Mouse (Mus musculus) limb, embryonic 13.5 days (tissue): ENCODE data around the gene Acsbg2. TPM values are rescaled to one million over a fixed set of nuclear protein-coding genes. Genes with fewer than 3 reads are reported as not detected.

ENCODE experiments used
- ATAC-seq: fragments of 200-750 bp; cut with Nextera tagmentation; 2 replicates; pipeline ENCODE4 v1.8.0; 2017; ENCODE audit warnings: low read depth, moderate number of reproducible peaks, moderate TSS enrichment; ENCODE audit not compliant: low FRiP score
- H3K27ac ChIP-seq: fragments of 300-500 bp; sonication (generic); 2 replicates; pipeline ENCODE4 v1.5.1; 2015; ENCODE audit warnings: inconsistent platforms, mild to moderate bottlenecking, moderate library complexity
- H3K27me3 ChIP-seq: fragments of 300-500 bp; sonication (generic); 2 replicates; pipeline ENCODE4 v1.6.1; 2015; ENCODE audit warnings: mild to moderate bottlenecking, inconsistent platforms
- H3K36me3 ChIP-seq: fragments of 300-500 bp; sonication (generic); 2 replicates; pipeline ENCODE4 v1.6.1; 2015; ENCODE audit warnings: inconsistent platforms, mild to moderate bottlenecking, moderate library complexity
- H3K4me1 ChIP-seq: fragments of 300-500 bp; sonication (generic); 2 replicates; pipeline ENCODE4 v1.6.1; 2015; ENCODE audit warnings: inconsistent platforms
- H3K4me2 ChIP-seq: fragments of 300-500 bp; sonication (generic); replicated peaks from 2 replicates; pipeline ENCODE4 v1.6.1; 2015; ENCODE audit warnings: inconsistent platforms, mild to moderate bottlenecking, moderate library complexity
- H3K4me3 ChIP-seq: fragments of 300-500 bp; sonication (generic); 2 replicates; pipeline ENCODE4 v1.5.1; 2015; ENCODE audit warnings: moderate library complexity, mild to moderate bottlenecking, inconsistent platforms
- H3K9ac ChIP-seq: fragments of 300-500 bp; sonication (generic); 2 replicates; pipeline ENCODE4 v1.6.1; 2015; ENCODE audit warnings: mild to moderate bottlenecking, inconsistent platforms
- H3K9me3 ChIP-seq: fragments of 300-500 bp; sonication (generic); 2 replicates; pipeline ENCODE4 v1.6.1; 2016; ENCODE audit warnings: inconsistent platforms
- WGBS: fragments of 180-500 bp; shearing (Covaris S2); methylation state at CpG from one replicate; pipeline ENCODE4 v1.1.7; 2015; 5-methylcytosine and 5-hydroxymethylcytosine counted together
- polyA plus RNA-seq: library from polyadenylated mRNA; unstranded; fragments of >200 nt; fragmentation: Nextera tagmentation; extraction: Ambion mirVana; gene quantifications from 2 replicates; pipeline ENCODE4 v1.2.1, GENCODE M21; 2015

The Acsbg2 gene
- polyA plus RNA-seq, 1 experiment from 2014 or later = not detected

GRCm38 (mm10) chr17:56890018-56890417, 15.8 kb upstream of the Acsbg2 start:
- Histone ChIP-seq H3K27me3 (no peaks in the 10 kb centered on the region), H3K4me1 (no peaks in the 10 kb centered on the region; the same call in 1 of the 2 replicates), H3K4me3 (no peak overlapping the region), H3K27ac (no peak overlapping the region), H3K4me2 (no peak overlapping the region), H3K36me3 (peaks cover 67% of the 10 kb centered on the region), H3K9me3 (peaks cover 13% of the 10 kb centered on the region), H3K9ac (no peak overlapping the region)
- 92% methylated on average over 2 of the region's 2 CpGs for WGBS
- no peak for ATAC-seq

DNA sequence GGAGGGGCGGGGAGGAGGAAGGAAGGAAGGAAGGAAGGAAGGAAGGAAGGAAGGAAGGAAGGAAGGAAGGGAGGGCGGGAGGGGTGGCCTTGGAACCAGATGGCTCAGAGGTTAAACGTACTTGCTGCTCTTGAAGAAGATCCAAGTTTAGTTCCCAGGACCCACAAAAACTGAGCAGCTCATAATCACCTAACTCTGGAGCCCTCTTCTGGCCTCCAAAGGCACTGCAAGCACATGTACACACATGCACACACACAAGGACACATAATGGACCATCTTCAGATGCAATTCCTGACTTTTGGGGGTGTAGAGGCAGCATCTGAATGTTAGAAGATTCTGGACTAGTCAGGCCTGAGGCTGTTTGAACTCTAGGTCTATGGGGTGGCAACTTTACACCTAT, 13.8 kb upstream of the Acsbg2 start:
- Histone ChIP-seq H3K27ac (no peak overlapping the region), H3K9me3 (peaks cover 13% of the 10 kb centered on the region), H3K36me3 (peaks cover 47% of the 10 kb centered on the region), H3K4me3 (no peak overlapping the region), H3K27me3 (no peaks in the 10 kb centered on the region), H3K9ac (no peak overlapping the region), H3K4me1 (no peaks in the 10 kb centered on the region; the same call in 1 of the 2 replicates), H3K4me2 (no peak overlapping the region)
- no peak for ATAC-seq
- 90% methylated on average over 2 of the region's 3 CpGs for WGBS

DNA sequence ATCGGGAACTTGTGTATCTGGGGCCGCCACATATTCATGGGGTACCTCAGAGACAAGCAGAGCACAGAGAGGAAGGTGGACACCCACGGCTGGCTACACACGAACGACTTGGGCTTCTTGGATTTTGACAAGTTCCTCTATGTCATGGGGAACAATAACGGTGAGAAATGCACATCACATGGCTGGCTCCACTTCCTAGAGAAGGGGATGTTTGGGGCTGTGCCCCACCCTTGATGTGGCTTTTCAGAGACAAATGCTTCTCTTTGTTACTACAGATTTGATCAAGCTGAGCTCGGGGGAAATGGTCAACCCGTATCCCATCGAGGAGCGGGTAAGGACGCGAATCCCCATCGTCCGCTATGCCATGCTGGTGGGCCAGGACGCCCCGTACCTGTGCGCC, 10.6 kb upstream of the Acsbg2 start:
- Histone ChIP-seq H3K4me3 (no peak overlapping the region), H3K9ac (no peak overlapping the region), H3K27ac (no peak overlapping the region), H3K9me3 (peaks cover 8% of the 10 kb centered on the region; the same call in 1 of the 2 replicates), H3K4me1 (no peaks in the 10 kb centered on the region; the same call in 1 of the 2 replicates), H3K4me2 (no peak overlapping the region), H3K27me3 (no peaks in the 10 kb centered on the region), H3K36me3 (peaks cover 18% of the 10 kb centered on the region)
- WGBS = 94% methylated on average over 17 of the region's 17 CpGs
- no peak for ATAC-seq

GRCm38 (mm10) chr17:56884331-56884730, 10.1 kb upstream of the Acsbg2 start:
- no peak for ATAC-seq
- peaks cover 8% of the 10 kb centered on the region; the same call in 1 of the 2 replicates for H3K9me3 ChIP-seq

DNA sequence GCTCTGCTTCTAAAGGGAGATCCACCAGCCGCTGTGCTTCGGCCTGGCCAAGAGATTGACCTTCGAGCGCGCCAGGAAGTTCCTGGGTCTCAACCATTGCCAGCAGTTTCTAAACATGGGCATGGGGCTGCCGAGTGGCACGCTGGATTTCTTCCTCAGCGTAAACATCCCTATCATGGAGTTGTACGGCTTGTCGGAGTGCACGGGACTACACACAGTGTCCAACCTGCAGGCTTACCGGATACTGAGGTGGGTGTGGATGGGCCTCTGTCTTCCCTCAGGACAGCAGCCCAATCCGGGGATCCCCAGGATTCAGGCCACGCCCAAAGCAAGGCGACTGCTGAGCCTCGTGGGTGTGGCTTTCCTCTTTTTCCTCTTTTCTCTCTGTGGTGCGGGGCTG, 9.4 kb upstream of the Acsbg2 start:
- Histone ChIP-seq H3K4me2 (peak overlapping the region; percentile 34), H3K4me1 (no peaks in the 10 kb centered on the region), H3K27ac (no peak overlapping the region), H3K27me3 (no peaks in the 10 kb centered on the region), H3K9me3 (peaks cover 6% of the 10 kb centered on the region; the same call in 1 of the 2 replicates), H3K36me3 (peaks cover 6% of the 10 kb centered on the region), H3K9ac (no peak overlapping the region), H3K4me3 (peak overlapping the region; percentile 6; the same call in 1 of the 2 replicates)
- 45% methylated on average over 17 of the region's 17 CpGs for WGBS
- 0 out of 2 replicates have a peak, but pooled peaks have one; percentile 41 for ATAC-seq

More at GRCm38 (mm10) chr17:56884331-56884730, 10.1 kb upstream of the Acsbg2 start:
- Histone ChIP-seq H3K36me3 (peaks cover 13% of the 10 kb centered on the region), H3K9ac (no peak overlapping the region), H3K4me1 (no peaks in the 10 kb centered on the region; the same call in 1 of the 2 replicates), H3K27me3 (no peaks in the 10 kb centered on the region), H3K4me3 (no peak overlapping the region), H3K27ac (no peak overlapping the region), H3K4me2 (no peak overlapping the region)
- 71% methylated on average over 5 of the region's 5 CpGs for WGBS

DNA sequence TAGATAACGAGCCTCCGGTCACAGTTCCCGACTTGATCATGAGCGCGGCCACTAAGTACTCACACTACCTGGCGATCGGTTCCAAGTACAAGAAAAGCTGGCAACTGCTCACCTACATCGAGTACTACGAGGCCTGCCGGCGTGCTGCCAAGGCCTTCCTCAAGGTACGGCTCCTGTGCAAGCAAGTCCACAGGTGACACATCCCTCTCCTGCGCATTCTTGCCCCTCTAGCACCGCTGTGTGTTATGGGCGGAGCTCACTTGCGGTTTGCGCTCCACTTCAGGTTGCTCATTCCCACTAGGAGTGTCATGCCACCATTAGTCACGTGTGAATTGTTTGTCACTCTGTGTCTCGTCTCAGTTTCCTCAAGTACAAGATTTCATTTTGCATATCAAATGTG, 3.2 kb upstream of the Acsbg2 start:
- no peaks in the 10 kb centered on the region for H3K9me3 ChIP-seq
- WGBS = 87% methylated on average over 19 of the region's 19 CpGs
- H3K27ac ChIP-seq = no peak overlapping the region
- no peaks in the 10 kb centered on the region for H3K4me1 ChIP-seq
- no peak overlapping the region for H3K4me2 ChIP-seq
- H3K4me3 ChIP-seq = no peak overlapping the region
- H3K36me3 ChIP-seq = no peaks in the 10 kb centered on the region
- no peaks in the 10 kb centered on the region for H3K27me3 ChIP-seq
- no peak for ATAC-seq
- no peak overlapping the region for H3K9ac ChIP-seq

GRCm38 (mm10) chr17:56876981-56877380, 2.7 kb upstream of the Acsbg2 start:
- Histone ChIP-seq H3K4me3 (no peak overlapping the region), H3K4me1 (no peaks in the 10 kb centered on the region), H3K36me3 (no peaks in the 10 kb centered on the region), H3K27ac (no peak overlapping the region), H3K9ac (no peak overlapping the region), H3K27me3 (no peaks in the 10 kb centered on the region), H3K4me2 (no peak overlapping the region), H3K9me3 (no peaks in the 10 kb centered on the region)
- WGBS = 67% methylated on average over 8 of the region's 8 CpGs
- ATAC-seq = no peak

DNA sequence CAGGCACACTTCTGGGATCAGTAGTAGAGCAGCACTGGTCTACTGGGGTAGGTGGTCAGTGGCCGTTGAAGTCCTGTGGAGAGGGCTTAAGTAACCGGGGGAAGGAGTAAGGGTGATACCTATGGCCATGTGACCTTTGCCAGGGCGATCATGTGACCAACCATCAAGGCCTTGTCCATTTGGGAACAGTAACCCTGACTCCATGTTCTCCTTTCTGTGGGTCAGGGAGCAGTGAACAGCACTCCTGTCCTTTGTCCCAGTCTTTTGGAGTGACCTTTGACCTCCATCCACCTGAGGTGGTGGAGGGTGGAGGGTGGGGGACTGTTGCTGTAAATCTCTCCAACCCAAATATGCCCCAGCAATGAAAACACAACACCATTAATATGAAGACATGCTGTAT, 2.2 kb upstream of the Acsbg2 start:
- ATAC-seq = no peak
- H3K36me3 ChIP-seq = no peaks in the 10 kb centered on the region
- H3K4me2 ChIP-seq = no peak overlapping the region

DNA sequence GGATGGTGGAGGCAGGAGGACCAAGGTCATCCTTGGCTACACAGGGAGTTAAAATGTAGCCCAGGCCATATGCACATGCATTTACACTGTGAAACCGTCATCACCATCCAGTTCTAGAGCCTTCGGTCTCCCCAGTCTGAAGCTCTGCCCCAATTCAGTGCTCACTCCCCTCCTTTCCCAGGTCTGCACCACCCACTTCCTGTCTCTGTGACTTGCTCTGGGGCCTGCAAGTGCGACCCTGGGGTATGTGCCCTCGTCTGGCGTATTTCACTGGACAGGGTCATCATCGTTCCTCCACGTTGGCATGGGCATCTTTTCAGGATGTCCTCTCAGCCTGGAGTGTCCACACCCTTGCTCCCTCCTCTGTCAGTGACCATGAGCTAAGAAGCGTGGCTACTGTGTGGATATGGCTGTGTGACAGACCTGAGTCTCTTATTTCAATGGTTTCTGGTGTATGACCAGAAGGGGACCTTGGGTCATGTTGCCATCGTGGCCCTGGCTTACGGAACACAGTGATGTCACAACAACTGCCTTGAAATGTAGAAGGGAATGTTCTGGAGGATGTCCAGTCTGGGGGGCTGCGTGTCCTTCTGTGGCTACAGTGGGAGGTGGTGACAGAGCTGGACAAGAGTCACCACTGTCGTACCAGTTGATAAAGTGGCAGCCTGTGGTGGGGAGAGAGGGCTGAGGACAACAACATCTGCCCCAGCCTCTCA, 847 bp upstream of the Acsbg2 start, which contains the start of gene 1700061G19Rik:
TSS of gene 1700061G19Rik (plus strand) at position 542 of the 716 bp plus-strand sequence.
- Histone ChIP-seq H3K9me3 (no peaks in the 10 kb centered on the region), H3K4me3 (no peak within 1 kb of the TSS), H3K27ac (no peak within 1 kb of the TSS), H3K36me3 (no peaks in the 10 kb centered on the region), H3K27me3 (no peaks in the 10 kb centered on the region), H3K9ac (no peak within 1 kb of the TSS), H3K4me2 (no peak within 1 kb of the TSS), H3K4me1 (no peaks in the 10 kb centered on the region)
- no peak for ATAC-seq
- WGBS = 78% methylated on average over 12 of the region's 12 CpGs

More for the DNA sequence above, 2.2 kb upstream of the Acsbg2 start:
- Histone ChIP-seq H3K9me3 (no peaks in the 10 kb centered on the region), H3K4me3 (no peak overlapping the region), H3K4me1 (no peaks in the 10 kb centered on the region), H3K27ac (no peak overlapping the region), H3K9ac (no peak overlapping the region), H3K27me3 (no peaks in the 10 kb centered on the region)
- WGBS = 82% methylated on average over 3 of the region's 3 CpGs

GRCm38 (mm10) chr17:56872512-56872911, 1.7 kb downstream of the Acsbg2 start:
- Histone ChIP-seq H3K36me3 (no peaks in the 10 kb centered on the region), H3K4me1 (no peaks in the 10 kb centered on the region), H3K27ac (no peak overlapping the region), H3K9me3 (no peaks in the 10 kb centered on the region), H3K4me2 (no peak overlapping the region), H3K4me3 (no peak overlapping the region), H3K27me3 (no peaks in the 10 kb centered on the region), H3K9ac (no peak overlapping the region)
- 76% methylated on average over 7 of the region's 7 CpGs for WGBS
- no peak for ATAC-seq

GRCm38 (mm10) chr17:56871767-56872166, 2.5 kb downstream of the Acsbg2 start:
- H3K27ac ChIP-seq = no peak overlapping the region
- H3K4me2 ChIP-seq = no peak overlapping the region
- no peaks in the 10 kb centered on the region for H3K4me1 ChIP-seq
- H3K4me3 ChIP-seq = no peak overlapping the region
- H3K9me3 ChIP-seq = 0 out of 2 replicates have a peak, but pooled peaks cover 7% of the 10 kb centered on the region
- no peaks in the 10 kb centered on the region for H3K36me3 ChIP-seq
- no peaks in the 10 kb centered on the region for H3K27me3 ChIP-seq
- no peak overlapping the region for H3K9ac ChIP-seq
- WGBS = 75% methylated on average over 8 of the region's 8 CpGs
- ATAC-seq = no peak

- Histone ChIP-seq H3K36me3 (no peaks in the 10 kb centered on the region), H3K4me1 (peaks cover 4% of the 10 kb centered on the region; the same call in 1 of the 2 replicates), H3K27ac (no peak overlapping the region), H3K4me3 (no peak overlapping the region), H3K4me2 (no peak overlapping the region), H3K27me3 (no peaks in the 10 kb centered on the region), H3K9ac (no peak overlapping the region), H3K9me3 (0 out of 2 replicates have a peak, but pooled peaks cover 8% of the 10 kb centered on the region)
- no peak for ATAC-seq
- whole genome bisulfite sequencing = 70% methylated on average over 15 of the region's 15 CpGs
Measured at GRCm38 (mm10) chr17:56870287-56870953, 3.8 kb downstream of the Acsbg2 start.
